ENCODE assay signal across 1 mouse cellular context in genomic region chr1:181519137-181519536, GRCm38 (mm10).
A peak's percentile ranks its signal among the peaks of the same experiment; 100 is the strongest.
TF ChIP-seq lines count a peak whose summit lies in the region.

No protein-coding gene starts in this region.

TF ChIP-seq in CH12.LX, 34 proteins besides CTCF, POLR2A, EP300 and RAD21:
- TF ChIP-seq USF1 (IDR thresholded peaks at IDR 0.05; ENCODE audit: low read depth, low read length) (no peak), SMC3 (IDR thresholded peaks at IDR 0.05; ENCODE audit: low read depth, low read length) (peak; percentile 48), MAZ (IDR thresholded peaks at IDR 0.05; ENCODE audit: low read depth, low read length) (no peak)
